Comparison of ENCODE assay signal across 12 mouse cellular contexts in genomic region chr5:135917327-135918058, GRCm38 (mm10). TPM values are rescaled to one million over a fixed set of nuclear protein-coding genes. Genes with fewer than 3 reads are reported as not detected.
DNase-seq lines count a peak whose midpoint lies in the region; ATAC-seq and TF ChIP-seq lines count a peak whose summit lies in the region.
"Had no signal": no experiment of that assay in that cellular context is flagged by ENCODE, and none has a peak within 500 bp of the region (broad histone marks: within the 10 kb centered on the region; RNA-seq: fewer than 3 reads in every experiment).

No protein-coding gene starts in this region.

- peak overlapping the region; percentile 96 for H3K27ac ChIP-seq in heart, adult 2 months
- peak overlapping the region; percentile 38; the same call in 1 of the 2 replicates for H3K27ac ChIP-seq in liver, adult 2 months (replicated peaks; ENCODE audit: insufficient read depth, low read depth, low read length)
- H3K27ac ChIP-seq in ES-Bruce4 (ENCODE audit: insufficient read depth, low read length) = peak overlapping the region; percentile 1; the same call in 1 of the 2 replicates
- H3K27ac ChIP-seq in bone marrow macrophage, adult 2 months (ENCODE audit: insufficient read depth, low read depth, low read length) = no peak overlapping the region
- H3K27ac ChIP-seq: hindbrain, embryonic 10.5 days; limb, embryonic 15.5 days had no signal

- H3K27me3 ChIP-seq in heart, adult 2 months (ENCODE audit: control insufficient read depth, insufficient read depth, low read length) = no peaks in the 10 kb centered on the region
- H3K27me3 ChIP-seq in liver, adult 2 months (ENCODE audit: control insufficient read depth, insufficient read depth, low read length) = no peaks in the 10 kb centered on the region
- H3K27me3 ChIP-seq in ES-Bruce4 (ENCODE audit: control insufficient read depth, insufficient read depth, low read length, poor library complexity, severe bottlenecking) = no peaks in the 10 kb centered on the region
- H3K27me3 ChIP-seq: limb, embryonic 15.5 days had no signal

- 94% methylated on average over 8 of the region's 8 CpGs for WGBS in heart, adult 2 months
- 92% methylated on average over 8 of the region's 8 CpGs for WGBS in liver, adult 2 months

- peaks cover 19% of the 10 kb centered on the region for H3K4me1 ChIP-seq in heart, adult 2 months (ENCODE audit: control insufficient read depth, insufficient read depth, low read length)
- H3K4me1 ChIP-seq in liver, adult 2 months (ENCODE audit: control insufficient read depth, insufficient read depth, low read length) = peaks cover 27% of the 10 kb centered on the region
- H3K4me1 ChIP-seq in ES-Bruce4 (ENCODE audit: control insufficient read depth, insufficient read depth, low read length) = peaks cover 6% of the 10 kb centered on the region
- peaks cover 47% of the 10 kb centered on the region for H3K4me1 ChIP-seq in bone marrow macrophage, adult 2 months (ENCODE audit: control insufficient read depth, insufficient read depth, low read length)

- intact Hi-C loops in heart, adult 2 months (cut with DNase I) = loop anchor here (2.0 kb wide), 1 partner anchor 15 kb away; no protein-coding TSS in a partner anchor
- intact Hi-C loops in heart, postnatal 36 days (cut with DNase I) = no loop called here

- H3K9ac ChIP-seq in heart, adult 2 months (ENCODE audit: low read depth, low read length) = no peak overlapping the region
- H3K9ac ChIP-seq in liver, adult 2 months (ENCODE audit: low read depth, low read length) = no peak overlapping the region
- no peak overlapping the region for H3K9ac ChIP-seq in ES-Bruce4 (ENCODE audit: low read depth, poor library complexity, severe bottlenecking)
- H3K9ac ChIP-seq: limb, embryonic 15.5 days had no signal

- H3K79me2 ChIP-seq in heart, adult 2 months (replicated peaks; ENCODE audit: control insufficient read depth, insufficient read depth, low read length) = peaks cover 5% of the 10 kb centered on the region
- peaks cover 23% of the 10 kb centered on the region; the same call in 1 of the 2 replicates for H3K79me2 ChIP-seq in liver, adult 2 months (ENCODE audit: control insufficient read depth, insufficient read depth, low read length)

- peaks cover 14% of the 10 kb centered on the region for H3K36me3 ChIP-seq in heart, adult 2 months (ENCODE audit: control insufficient read depth, insufficient read depth, low read length)
- peaks cover 8% of the 10 kb centered on the region; the same call in 1 of the 2 replicates for H3K36me3 ChIP-seq in liver, adult 2 months (ENCODE audit: control insufficient read depth, insufficient read depth, low read length)
- peaks cover 59% of the 10 kb centered on the region for H3K36me3 ChIP-seq in ES-Bruce4 (ENCODE audit: control insufficient read depth, insufficient read depth, low read length, poor library complexity, severe bottlenecking)

- DNase-seq in heart, adult 2 months = peak in 1 of 2 experiments; percentile 15
- no peak for DNase-seq in heart, postnatal 36 days
- no peak for DNase-seq in liver, adult 2 months (ENCODE audit: extremely low read depth, low read depth, low spot score)
- no peak for DNase-seq in liver
- DNase-seq in embryo, embryonic 10 days (ENCODE audit: low spot score) = no peak
- DNase-seq: embryo, embryonic 11 days; layer of hippocampus, postnatal 36 days had no signal

- TF ChIP-seq POLR2A in heart, adult 2 months (IDR thresholded peaks at IDR 0.05; ENCODE audit: insufficient read depth, low read depth, low read length) = no peak
- TF ChIP-seq POLR2A in liver, adult 2 months (IDR thresholded peaks at IDR 0.05; ENCODE audit: extremely low read depth, insufficient read depth, low read length) = no peak
- TF ChIP-seq POLR2A in ES-Bruce4 (IDR thresholded peaks at IDR 0.05; ENCODE audit: insufficient read depth, low read length) = no peak
- no peak for TF ChIP-seq POLR2A in bone marrow macrophage, adult 2 months (IDR thresholded peaks at IDR 0.05; ENCODE audit: borderline replicate concordance, low read depth, low read length)

- no peaks in the 10 kb centered on the region for H3K9me3 ChIP-seq in ES-Bruce4 (replicated peaks; ENCODE audit: control insufficient read depth, insufficient read depth, low read length, poor library complexity, severe bottlenecking)
- H3K9me3 ChIP-seq: hindbrain, embryonic 10.5 days; limb, embryonic 15.5 days had no signal

- H3K4me3 ChIP-seq in heart, adult 2 months = no peak overlapping the region
- H3K4me3 ChIP-seq in liver, adult 2 months (ENCODE audit: insufficient read depth, low read depth, low read length) = no peak overlapping the region
- no peak overlapping the region for H3K4me3 ChIP-seq in ES-Bruce4 (ENCODE audit: low read depth, low read length)
- no peak overlapping the region for H3K4me3 ChIP-seq in bone marrow macrophage, adult 2 months (ENCODE audit: insufficient read depth, low read length)
- H3K4me3 ChIP-seq: hindbrain, embryonic 10.5 days; limb, embryonic 15.5 days had no signal

- peak; percentile 57 for TF ChIP-seq CTCF in heart, adult 2 months (IDR thresholded peaks at IDR 0.05)
- TF ChIP-seq CTCF in liver, adult 2 months (IDR thresholded peaks at IDR 0.05; ENCODE audit: low read depth, low read length) = no peak; the same call in 1 of the 2 replicates
- TF ChIP-seq CTCF in ES-Bruce4 (IDR thresholded peaks at IDR 0.05; ENCODE audit: low read depth, low read length) = peak; percentile 24
- peak; percentile 25; the same call in 1 of the 2 replicates for TF ChIP-seq CTCF in bone marrow macrophage, adult 2 months (IDR thresholded peaks at IDR 0.05; ENCODE audit: low read depth, low read length)

- no peak for ATAC-seq in granulocyte monocyte progenitor cell, adult 5-6 weeks (replicated peaks; ENCODE audit: poor library complexity, severe bottlenecking)

- no peak for TF ChIP-seq EP300 in heart, adult 2 months (IDR thresholded peaks at IDR 0.05; ENCODE audit: insufficient read depth, low read depth, low read length)
- no peak for TF ChIP-seq EP300 in ES-Bruce4 (IDR thresholded peaks at IDR 0.05; ENCODE audit: insufficient read depth, low read depth, low read length)

RNA-seq across cellular contexts. Expression of gene Ywhag, which starts 16.9 kb away (rescaled TPM):
- 100 to 1,000 TPM; 275 to 304 TPM for total RNA-seq in heart, adult 2 months (2021)
- 99.0 and 116 TPM in 2 replicates for polyA plus RNA-seq in heart, adult 2 months (2012; rRNA removed)
- 100 to 1,000 TPM; 279 to 282 TPM for total RNA-seq in heart, postnatal 36 days (2021)
- 23.0 and 30.9 TPM in 2 replicates for total RNA-seq in liver, adult 2 months (2014; rRNA removed)
- 42.4 and 50.4 TPM in 2 replicates for polyA plus RNA-seq in liver, adult 2 months (2012; rRNA removed)
- polyA plus RNA-seq in ES-Bruce4 (2011; ENCODE audit: insufficient read depth, insufficient read length, low read depth, missing spikeins) = 372 TPM in 2 replicates
- polyA plus RNA-seq in bone marrow macrophage, adult 2 months (2012; ENCODE audit: insufficient read depth, insufficient read length, missing spikeins) = 151 and 157 TPM in 2 replicates
- 97.2 and 120 TPM in 2 replicates for total RNA-seq in granulocyte monocyte progenitor cell, adult 5-6 weeks (2014; fragmentation: Nextera tagmentation)
- 92.2 and 107 TPM in 2 replicates for total RNA-seq in granulocyte monocyte progenitor cell, adult 5-6 weeks (2017)

RNA-seq across cellular contexts. Expression of gene Hspb1, which starts 29.8 kb away (rescaled TPM):
- total RNA-seq in heart, adult 2 months (2021) = 100 to 1,000 TPM; 434 to 446 TPM
- polyA plus RNA-seq in heart, adult 2 months (2012; rRNA removed) = 427 and 635 TPM in 2 replicates
- total RNA-seq in heart, postnatal 36 days (2021) = 100 to 1,000 TPM; 406 to 459 TPM
- total RNA-seq in liver, adult 2 months (2014; rRNA removed) = 18.9 and 19.5 TPM in 2 replicates
- 10.9 and 24.3 TPM in 2 replicates for polyA plus RNA-seq in liver, adult 2 months (2012; rRNA removed)
- 426 and 500 TPM in 2 replicates for polyA plus RNA-seq in ES-Bruce4 (2011; ENCODE audit: insufficient read depth, insufficient read length, low read depth, missing spikeins)
- polyA plus RNA-seq in bone marrow macrophage, adult 2 months (2012; ENCODE audit: insufficient read depth, insufficient read length, missing spikeins) = 0.80 and 1.8 TPM in 2 replicates
- total RNA-seq in granulocyte monocyte progenitor cell, adult 5-6 weeks (2014; fragmentation: Nextera tagmentation) = not detected in 2 replicates
- total RNA-seq in granulocyte monocyte progenitor cell, adult 5-6 weeks (2017) = not detected in 2 replicates

RNA-seq across cellular contexts. Expression of gene Ssc4d, which starts 56.8 kb away (rescaled TPM):
- under 1 TPM; 0.09 to 0.21 TPM for total RNA-seq in heart, adult 2 months (2021)
- polyA plus RNA-seq in heart, adult 2 months (2012; rRNA removed) = 1.0 and 1.6 TPM in 2 replicates
- under 1 TPM; 0.58 to 0.68 TPM for total RNA-seq in heart, postnatal 36 days (2021)
- total RNA-seq in liver, adult 2 months (2014; rRNA removed) = 4.0 and 4.8 TPM in 2 replicates
- 5.8 and 6.5 TPM in 2 replicates for polyA plus RNA-seq in liver, adult 2 months (2012; rRNA removed)
- 6.3 and 9.5 TPM in 2 replicates for polyA plus RNA-seq in ES-Bruce4 (2011; ENCODE audit: insufficient read depth, insufficient read length, low read depth, missing spikeins)
- 6.8 and 10.0 TPM in 2 replicates for polyA plus RNA-seq in bone marrow macrophage, adult 2 months (2012; ENCODE audit: insufficient read depth, insufficient read length, missing spikeins)
- total RNA-seq in granulocyte monocyte progenitor cell, adult 5-6 weeks (2014; fragmentation: Nextera tagmentation) = 1.8 and 5.0 TPM in 2 replicates
- 0.90 TPM in 1 of 2 replicates, not detected in the other for total RNA-seq in granulocyte monocyte progenitor cell, adult 5-6 weeks (2017)

Comparison
In these comparisons a context has a peak if more than half of its experiments do, and no peak if none do; other contexts are left out.
1. RNA of gene Hspb1, which starts 29.8 kb away (total RNA-seq): 406 to 459 TPM in heart, postnatal 36 days, 434 to 446 TPM in heart, adult 2 months and 18.9 to 19.5 TPM in liver, adult 2 months; not detected in granulocyte monocyte progenitor cell, adult 5-6 weeks; every median in the first group is over 10 times any median in the second.